Mouse (Mus musculus): ENCODE measurements at regions not wholly inside any gene's neighbourhood (a gene's known extent, or its start where the extent isn't known, plus 50 kb on each side); places are given as distances from the start of the nearest gene placed in this dataset.

DNA sequence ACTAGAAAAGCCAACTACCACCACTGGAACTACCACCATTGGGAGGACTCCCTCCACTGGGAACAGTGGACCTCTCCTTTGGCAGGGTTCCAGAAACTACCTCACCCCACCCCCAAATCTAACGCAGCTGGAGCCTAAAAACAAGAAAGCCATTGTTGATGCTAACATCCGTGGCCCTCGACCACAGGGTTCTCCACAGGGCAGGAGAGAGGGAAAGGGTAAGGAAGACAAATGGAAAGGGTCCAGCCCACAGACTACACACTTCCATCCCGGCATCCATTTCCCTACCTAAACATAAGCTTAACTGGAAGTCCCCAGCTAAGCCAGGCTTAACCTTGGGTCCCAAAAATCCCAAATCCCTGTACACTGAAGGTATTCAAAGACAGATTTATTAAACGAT lies 59.0 kb upstream of the Pou3f3 start:
- Histone ChIP-seq H3K4me1 (ENCODE audit: control insufficient read depth, insufficient read depth, low read length) (no peaks in the 10 kb centered on the region), H3K4me2 (ENCODE audit: low read length) (no peak overlapping the region), H3K36me3 (ENCODE audit: control insufficient read depth, insufficient read depth, low read length) (no peaks in the 10 kb centered on the region), H3K9me3 (replicated peaks; ENCODE audit: control insufficient read depth, low read length, poor library complexity, severe bottlenecking) (no peaks in the 10 kb centered on the region), H3K9ac (ENCODE audit: low read depth, low read length) (no peak overlapping the region), H3K27me3 (ENCODE audit: control insufficient read depth, insufficient read depth, low read depth, low read length) (no peaks in the 10 kb centered on the region), H3K27ac (ENCODE audit: low read length) (no peak overlapping the region), H3K4me3 (ENCODE audit: low read depth, low read length) (no peak overlapping the region)
- ATAC-seq: no peak
- WGBS: 28% methylated on average over 5 of the region's 5 CpGs
